Mouse (Mus musculus) urinary bladder, postnatal 36 days (tissue): Measurements from ENCODE around the gene Slc4a5.
A peak's percentile ranks its signal among the peaks of the same experiment; 100 is the strongest.

ENCODE experiments used
- DNase-seq, 2 experiments: peaks; one replicate each; pipeline ENCODE4 v3.0.0; 2022; ENCODE audit warnings: low spot score in 2 of 2, mixed read lengths in 1 of 2

Slc4a5 gene

DNA sequence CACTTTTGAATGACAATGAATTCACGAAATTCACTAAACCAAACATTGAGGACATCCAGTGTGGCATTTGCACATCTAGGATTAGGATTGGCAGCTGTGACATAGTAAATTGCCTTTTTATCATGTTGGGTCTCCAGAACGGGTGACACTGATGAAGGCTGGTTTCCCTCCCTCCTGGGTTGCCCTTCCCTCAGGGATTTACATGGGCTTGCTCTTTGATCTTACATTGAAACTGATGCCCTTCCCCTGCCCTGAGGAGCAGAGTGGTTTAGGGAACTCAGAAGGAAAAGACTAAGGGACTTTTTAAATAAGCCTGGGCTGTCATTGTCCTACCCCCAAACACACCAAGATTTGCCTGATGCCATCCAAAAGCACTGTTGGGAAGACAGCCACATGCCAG lies 11.9 kb downstream of the Slc4a5 start:
- no peak for DNase-seq

GRCm38 (mm10) chr6:83233306-83233705 lies 13.7 kb downstream of the Slc4a5 start:
- no peak for DNase-seq

DNA sequence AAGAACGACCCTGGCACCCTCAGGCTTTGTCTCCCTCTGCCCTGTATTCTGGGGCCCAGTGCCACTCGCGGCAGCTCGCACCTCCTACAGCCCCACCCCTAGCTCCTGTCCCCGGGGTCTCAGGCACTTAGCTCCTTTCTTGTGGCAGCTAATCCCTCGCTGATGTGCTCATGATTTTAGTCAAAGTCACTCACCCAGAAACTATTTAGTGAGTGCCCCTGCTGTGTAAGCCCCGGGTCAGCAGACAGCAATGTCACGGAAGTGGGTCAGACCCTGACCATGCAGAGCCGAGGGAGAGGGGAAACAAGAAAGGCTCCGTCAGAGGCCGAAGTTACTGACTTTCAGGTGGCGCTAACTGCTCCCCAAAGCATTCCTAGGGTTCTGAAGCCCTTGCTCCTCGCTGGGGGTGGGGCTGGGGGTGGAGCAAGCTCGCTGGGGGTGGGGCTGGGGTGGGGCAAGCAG lies 14.7 kb downstream of the Slc4a5 start:
- DNase-seq, result no peak

GRCm38 (mm10) chr6:83237123-83237522 lies 17.5 kb downstream of the Slc4a5 start:
- DNase-seq, result no peak

DNA sequence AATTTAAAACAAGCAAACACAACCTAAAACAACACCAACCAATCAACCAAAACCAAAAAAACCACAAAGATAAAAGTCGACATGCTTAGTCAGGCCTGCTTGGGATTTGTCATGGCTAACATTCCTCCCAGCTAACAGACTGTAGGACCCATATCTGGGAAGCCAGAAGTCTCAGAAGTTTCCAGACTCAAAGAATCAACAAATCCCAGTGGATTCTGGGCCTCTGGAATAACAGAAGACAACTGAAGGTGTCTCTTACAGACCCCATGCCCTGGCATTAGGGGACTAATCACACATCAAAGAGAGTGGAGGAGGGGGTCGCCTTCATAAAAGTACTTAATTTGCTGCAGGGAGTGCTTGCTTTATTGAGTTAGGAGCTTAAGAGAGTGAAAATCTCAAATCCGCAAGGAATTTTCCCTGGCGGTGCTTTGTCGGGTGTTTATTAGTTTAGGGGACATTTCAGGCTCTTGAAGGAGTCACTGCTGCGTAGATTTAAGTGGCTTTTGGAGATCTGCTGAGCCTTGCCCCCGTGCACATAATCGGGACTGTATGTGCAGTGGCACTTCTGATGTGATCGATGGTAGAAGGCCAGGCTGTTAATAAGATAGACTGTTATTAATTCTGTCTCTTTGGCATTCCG lies 24.9 kb downstream of the Slc4a5 start:
- DNase-seq, result no peak

GRCm38 (mm10) chr6:83245134-83245533 lies 25.5 kb downstream of the Slc4a5 start:
- peak in 1 of 2 experiments; percentile 35 for DNase-seq

DNA sequence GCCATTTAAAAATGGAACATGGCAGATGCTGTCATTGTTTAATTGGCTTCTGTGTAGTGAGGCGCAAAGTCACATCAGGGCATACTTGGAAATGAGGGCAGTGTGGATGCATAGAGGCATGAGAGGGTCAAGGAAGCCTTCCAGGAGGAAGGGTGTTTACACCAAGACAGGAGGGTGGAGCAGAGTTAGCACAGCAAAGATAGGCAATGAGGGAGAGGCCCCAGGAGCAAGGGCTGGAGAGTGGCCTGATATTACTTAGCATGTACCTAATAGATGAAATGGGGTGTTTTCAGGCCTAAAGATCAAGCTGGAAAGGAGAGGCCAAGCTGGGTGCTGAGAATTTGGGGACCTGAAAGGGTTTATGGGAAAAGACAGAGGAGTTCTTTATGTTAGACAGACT lies 26.4 kb downstream of the Slc4a5 start:
- DNase-seq, result no peak

- no peak for DNase-seq
Observed at GRCm38 (mm10) chr6:83246750-83247149, 27.1 kb downstream of the Slc4a5 start.

DNA sequence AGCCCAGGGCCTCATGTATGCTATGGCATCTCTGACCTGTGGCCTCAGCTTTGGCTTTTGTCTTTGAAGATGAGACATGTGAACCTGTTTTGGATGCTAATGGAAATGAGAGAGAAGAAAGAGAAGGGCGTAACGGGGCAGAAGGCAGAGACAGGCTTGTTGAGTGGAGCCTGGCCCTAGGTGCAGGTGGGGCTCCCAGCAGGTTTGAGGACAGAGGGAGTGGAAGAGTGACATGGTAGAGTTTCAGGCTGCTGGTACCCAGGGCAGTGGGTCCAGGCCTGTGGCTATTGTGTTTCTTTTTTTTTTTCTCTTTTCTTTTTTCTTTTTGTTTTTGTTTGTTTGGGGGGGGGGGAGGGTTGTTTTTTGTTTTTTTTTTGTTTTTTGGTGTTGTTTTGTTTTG lies 27.5 kb downstream of the Slc4a5 start:
- DNase-seq, result no peak

- DNase-seq, result no peak
Observed at GRCm38 (mm10) chr6:83254242-83254641, 34.6 kb downstream of the Slc4a5 start.

DNA sequence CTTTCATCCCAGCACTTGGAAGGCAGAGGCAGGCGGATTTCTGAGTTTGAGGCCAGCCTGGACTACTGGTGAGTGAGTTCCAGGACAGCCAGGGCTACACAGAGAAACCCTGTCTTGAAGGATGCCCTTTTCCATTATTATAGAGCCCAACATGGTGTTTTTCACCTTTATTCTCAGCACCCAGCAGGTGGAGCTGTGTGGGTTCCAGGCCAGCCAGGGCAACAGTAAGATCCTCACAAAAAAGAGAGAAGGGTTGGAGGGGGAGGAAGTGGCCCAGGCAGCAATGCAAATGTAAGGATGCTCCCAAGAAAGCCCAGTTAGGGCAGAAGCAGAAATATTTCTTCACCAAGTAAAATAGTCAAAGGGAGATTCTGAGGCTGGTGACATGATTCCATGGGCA lies 44.9 kb downstream of the Slc4a5 start:
- DNase-seq, result no peak

DNA sequence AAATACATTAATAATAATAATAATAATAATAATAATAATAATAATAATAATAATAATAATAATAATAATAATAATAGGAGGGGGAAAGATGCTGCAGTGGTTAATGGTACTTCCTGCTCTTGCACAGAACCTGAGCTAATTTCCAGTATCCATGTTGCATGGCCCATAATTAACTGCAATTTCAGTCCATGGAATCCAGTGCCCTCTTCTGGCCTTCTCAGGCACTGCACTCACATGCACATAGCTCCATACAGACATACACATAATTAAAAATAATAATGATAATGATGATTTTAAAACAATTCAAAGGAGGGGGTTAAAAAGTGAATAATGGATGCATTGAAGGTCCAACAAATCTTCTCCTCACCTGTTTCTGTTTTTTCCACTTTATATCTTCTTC lies 45.6 kb downstream of the Slc4a5 start:
- DNase-seq, result no peak

DNA sequence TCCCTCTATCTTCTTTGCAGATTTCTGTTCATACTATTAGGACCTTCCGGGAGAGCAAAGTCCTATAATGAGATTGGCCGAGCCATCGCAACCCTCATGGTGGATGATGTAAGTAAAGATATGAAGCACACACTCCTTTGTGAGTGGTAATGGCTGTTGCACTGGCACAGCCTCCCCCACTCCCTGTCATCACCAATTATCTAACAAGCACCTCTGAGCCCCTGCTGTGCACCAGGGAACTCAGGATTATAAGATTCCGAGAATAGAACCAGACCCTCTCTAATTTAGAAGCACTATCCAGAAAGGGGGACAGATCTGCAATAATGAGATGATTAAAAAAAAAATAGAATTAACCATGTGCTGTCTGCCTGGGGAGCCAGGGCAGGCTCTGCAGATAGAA lies 46.0 kb downstream of the Slc4a5 start:
- no peak for DNase-seq

GRCm38 (mm10) chr6:83267616-83268015 lies 48.0 kb downstream of the Slc4a5 start:
- no peak for DNase-seq

DNA sequence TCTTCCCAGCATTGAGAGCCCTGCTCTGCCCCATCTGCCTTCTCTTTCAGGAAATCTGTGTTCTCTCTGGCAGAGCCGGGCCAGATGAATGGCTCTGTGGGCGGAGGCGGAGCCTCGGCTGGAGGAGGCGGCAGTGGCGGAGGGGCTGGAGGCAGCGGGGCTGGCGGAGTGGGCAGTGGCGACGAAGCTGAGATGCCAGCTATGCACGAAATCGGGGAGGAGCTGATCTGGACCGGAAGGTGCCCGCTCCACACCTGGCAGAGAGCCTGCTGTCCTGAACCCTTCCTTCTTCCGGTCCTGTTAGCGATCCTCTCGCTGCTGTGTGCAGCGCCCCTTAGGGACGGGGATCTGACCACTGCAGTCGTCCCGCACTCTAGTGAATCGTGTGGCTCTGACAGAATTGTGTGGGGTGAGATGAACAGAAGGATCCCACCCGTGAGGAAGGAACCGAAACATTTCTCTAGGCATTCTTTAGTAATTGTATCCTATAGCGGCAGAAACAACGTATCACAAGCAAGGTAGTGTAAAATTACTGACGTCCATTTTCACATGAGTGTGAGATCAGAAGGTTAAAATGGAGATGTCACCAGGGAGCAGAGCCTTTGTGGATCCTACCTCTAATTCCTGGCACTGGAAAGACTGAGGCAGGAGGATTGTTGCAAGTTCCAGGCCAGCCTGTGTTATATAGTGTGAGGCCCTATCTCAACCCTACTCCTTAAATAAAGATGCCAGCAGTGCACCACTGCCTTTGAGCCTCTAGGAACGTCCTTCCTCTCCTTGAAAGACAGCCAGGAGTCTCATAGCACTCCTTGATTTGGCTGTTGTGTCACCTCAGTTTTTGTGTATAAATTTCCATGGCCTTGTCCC lies 48.7 kb downstream of the Slc4a5 start:
- DNase-seq, result peak; percentile 79 to 89

DNA sequence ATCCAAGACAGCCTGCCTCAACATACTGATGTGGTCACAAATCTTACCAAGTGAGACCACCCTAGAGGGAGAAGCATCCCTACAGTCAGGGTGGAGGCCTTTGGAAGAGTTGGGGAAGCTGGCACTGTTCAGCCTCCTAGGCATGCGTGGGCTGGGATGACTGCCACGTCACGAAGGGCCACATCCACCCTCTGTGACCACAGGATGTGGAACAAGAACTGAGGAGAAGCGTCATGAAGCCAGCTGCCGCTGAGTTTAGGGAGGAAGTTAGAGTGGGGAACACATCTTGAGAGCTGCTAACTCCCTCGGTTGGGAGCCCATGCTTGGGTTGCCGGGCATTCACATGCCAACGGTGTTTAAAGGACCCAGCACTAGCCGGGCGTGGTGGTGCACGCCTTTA lies 54.1 kb downstream of the Slc4a5 start:
- peak in 1 of 2 experiments; percentile 7 for DNase-seq

DNA sequence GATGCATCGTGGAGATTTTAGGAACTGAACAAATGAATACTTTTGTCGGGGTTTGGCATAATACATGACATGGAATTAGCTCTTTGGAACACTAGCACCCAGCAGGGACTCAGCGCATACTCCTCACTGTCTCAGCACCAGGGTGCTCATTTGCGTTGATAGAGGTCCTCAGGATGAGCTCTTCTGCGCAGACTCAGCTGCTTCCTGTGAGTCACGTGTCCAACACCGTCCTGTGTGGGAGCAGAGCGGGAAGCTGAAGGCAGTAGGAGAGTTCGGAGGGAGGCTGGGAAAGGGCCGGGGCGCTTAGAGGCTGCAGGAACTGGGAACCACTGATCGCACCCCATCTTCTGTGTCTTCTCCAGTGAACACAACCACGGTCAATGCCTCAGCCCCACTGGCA lies 57.5 kb downstream of the Slc4a5 start:
- no peak for DNase-seq

GRCm38 (mm10) chr6:83278881-83279280 lies 59.3 kb downstream of the Slc4a5 start:
- no peak for DNase-seq

DNA sequence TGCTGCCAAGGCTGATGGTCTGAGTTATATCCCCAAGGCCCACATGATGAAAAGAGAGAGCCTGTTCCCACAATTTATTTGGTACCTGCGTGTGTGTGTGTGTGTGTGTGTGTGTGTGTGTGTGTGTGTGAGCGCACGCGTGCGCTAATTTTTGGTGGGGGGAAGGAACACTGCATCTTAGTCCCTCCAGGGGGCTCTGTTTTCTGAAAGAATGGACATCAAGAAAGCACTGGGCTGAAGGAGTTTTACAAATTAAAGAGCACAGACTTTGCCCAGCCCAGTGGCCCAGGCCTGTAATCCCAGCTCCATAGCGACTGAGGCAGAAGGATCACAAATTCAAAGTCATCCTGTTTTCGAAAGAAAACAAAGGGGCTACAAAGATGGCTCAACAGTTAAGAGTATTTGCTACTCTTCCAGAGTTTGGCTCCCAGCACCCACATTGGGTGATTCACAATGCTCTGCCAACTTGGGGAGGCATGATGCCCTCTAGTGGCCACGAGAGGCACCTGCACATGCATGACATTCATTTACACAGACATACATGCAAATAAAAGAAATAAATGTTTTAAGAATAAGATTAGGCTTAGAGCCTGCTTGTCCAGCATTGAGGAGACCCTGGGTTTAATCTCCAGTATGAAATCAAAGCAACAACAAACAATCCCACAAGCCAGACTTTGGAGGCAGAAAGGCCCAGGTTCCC lies 60.8 kb downstream of the Slc4a5 start:
- DNase-seq, result no peak

DNA sequence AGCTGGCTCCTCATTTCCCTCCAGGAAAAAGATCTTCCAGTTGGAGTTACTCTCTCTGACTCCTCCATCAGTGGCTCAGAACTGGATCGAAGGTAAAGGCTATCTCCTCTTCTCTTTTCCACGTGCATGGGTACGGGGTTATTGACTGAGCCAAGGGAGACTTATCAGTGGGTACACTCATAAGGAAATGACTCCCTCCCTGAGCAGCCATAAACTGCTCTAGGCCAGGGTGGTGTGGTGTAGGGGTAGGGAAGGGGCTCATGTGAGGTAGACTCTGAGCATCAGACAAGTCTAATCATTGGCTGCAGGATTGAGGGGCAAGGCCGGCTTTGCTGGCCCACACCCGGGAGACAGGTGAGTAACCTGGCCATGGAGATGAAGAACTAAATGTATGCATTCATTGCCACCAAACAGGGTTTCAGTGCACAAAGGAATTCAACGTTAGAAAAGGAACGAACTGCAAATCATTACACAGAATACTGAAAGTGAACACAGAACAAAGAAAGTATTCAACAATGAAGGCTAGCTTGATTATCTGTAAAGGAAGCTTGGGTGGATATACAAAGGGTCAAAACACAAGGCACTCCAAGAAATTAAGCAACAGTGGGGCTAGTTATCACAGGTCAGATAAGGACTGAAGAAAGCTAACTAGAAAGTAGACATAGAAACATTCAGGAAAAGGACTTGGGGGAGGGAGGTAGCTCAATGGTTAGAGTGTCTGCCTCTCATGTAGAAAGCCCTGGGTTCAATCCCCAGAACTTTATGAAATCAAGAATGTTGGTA lies 81.0 kb downstream of the Slc4a5 start:
- no peak for DNase-seq

- DNase-seq, result no peak
Observed at GRCm38 (mm10) chr6:83301294-83301693, 81.7 kb downstream of the Slc4a5 start.

GRCm38 (mm10) chr6:83302264-83302663 lies 82.6 kb downstream of the Slc4a5 start:
- DNase-seq, result no peak
